Mouse (Mus musculus) heart, embryonic 14.5 days (tissue): ENCODE measurements at regions not wholly inside any gene's neighbourhood (a gene's known extent, or its start where the extent isn't known, plus 50 kb on each side); places are given as distances from the start of the nearest gene placed in this dataset.
"Not testable (repeated sequence)": the region's sequence is repeated elsewhere in the genome, so short reads cannot be mapped to it uniquely, and the experiment has no call there.

Experiments used
- ATAC-seq: fragments of 200-750 bp; cut with Nextera tagmentation; 2 replicates; pipeline ENCODE4 v1.8.0; 2017; ENCODE audit warnings: low read depth, moderate TSS enrichment; ENCODE audit not compliant: insufficient number of reproducible peaks, insufficient read depth, low FRiP score
- H3K27ac ChIP-seq, 2 experiments: fragments of 200-500 bp in 1 of 2; fragments of 300-500 bp in 1 of 2; sonication (generic) in 1 of 2; replicated peaks in 1 of 2; 2 replicates each; pipeline ENCODE4 v1.5.1; 2012 to 2014; ENCODE audit warnings: low read depth in 2 of 2, low read length in 2 of 2, control low read depth in 1 of 2, mild to moderate bottlenecking in 1 of 2, mixed read lengths in 1 of 2; ENCODE audit not compliant: control insufficient read depth in 1 of 2, insufficient read depth in 1 of 2
- H3K27me3 ChIP-seq: fragments of 300-500 bp; sonication (generic); 2 replicates; pipeline ENCODE4 v1.6.1; 2014; ENCODE audit warnings: mild to moderate bottlenecking, low read length, control low read depth; ENCODE audit not compliant: control insufficient read depth, insufficient read depth
- H3K36me3 ChIP-seq: fragments of 300-500 bp; sonication (generic); 2 replicates; pipeline ENCODE4 v1.6.1; 2014; ENCODE audit warnings: mild to moderate bottlenecking, control low read depth, low read length, mixed read lengths; ENCODE audit not compliant: control insufficient read depth, insufficient read depth
- H3K4me1 ChIP-seq, 2 experiments: fragments of 200-500 bp in 1 of 2; fragments of 300-500 bp in 1 of 2; sonication (generic) in 1 of 2; 2 replicates each; pipeline ENCODE4 v1.6.1; 2012 to 2014; ENCODE audit warnings: low read length in 2 of 2, control low read depth in 1 of 2, mixed read lengths in 1 of 2; ENCODE audit not compliant: control insufficient read depth in 2 of 2, insufficient read depth in 2 of 2
- H3K4me2 ChIP-seq: fragments of 300-500 bp; sonication (generic); 2 replicates; pipeline ENCODE4 v1.6.1; 2014; ENCODE audit warnings: mild to moderate bottlenecking, low read length
- H3K4me3 ChIP-seq, 2 experiments: fragments of 200-500 bp in 1 of 2; fragments of 300-500 bp in 1 of 2; sonication (generic) in 1 of 2; 2 replicates each; pipeline ENCODE4 v1.5.1; 2012 to 2014; ENCODE audit warnings: low read length in 2 of 2, mild to moderate bottlenecking in 2 of 2, control low read depth in 1 of 2, low read depth in 1 of 2, moderate library complexity in 1 of 2; ENCODE audit not compliant: control insufficient read depth in 1 of 2, insufficient read depth in 1 of 2
- H3K9ac ChIP-seq: fragments of 300-500 bp; sonication (generic); 2 replicates; pipeline ENCODE4 v1.6.1; 2014; ENCODE audit warnings: mild to moderate bottlenecking, low read length
- H3K9me3 ChIP-seq: fragments of 300-500 bp; sonication (generic); 2 replicates; pipeline ENCODE4 v1.6.1; 2016; ENCODE audit warnings: low read length, control low read depth; ENCODE audit not compliant: control insufficient read depth
- WGBS: fragments of 180-500 bp; shearing (Covaris S2); extraction: QIAGEN DNeasy Blood & Tissue Kit; methylation state at CpG from one replicate; pipeline ENCODE4 v1.1.7; 2014; 5-methylcytosine and 5-hydroxymethylcytosine counted together

GRCm38 (mm10) chr13:25609641-25610040 lies 339.3 kb upstream of the Nrsn1 start:
- WGBS: 75% methylated on average over 4 of the region's 4 CpGs
- no peak for ATAC-seq
- Histone ChIP-seq H3K27me3 (no peaks in the 10 kb centered on the region), H3K4me2 (no peak overlapping the region), H3K9me3 (no peaks in the 10 kb centered on the region), H3K36me3 (no peaks in the 10 kb centered on the region), H3K27ac (no peak overlapping the region), H3K9ac (no peak overlapping the region), H3K4me3 (no peak overlapping the region), H3K4me1 (no peaks in the 10 kb centered on the region)

- H3K4me1 ChIP-seq: no peaks in the 10 kb centered on the region
- no peaks in the 10 kb centered on the region for H3K9me3 ChIP-seq
- H3K4me3 ChIP-seq: no peak overlapping the region
- no peak for ATAC-seq
- no peak overlapping the region for H3K4me2 ChIP-seq
- 68% methylated on average over 1 of the region's 1 CpGs for WGBS
- H3K27ac ChIP-seq: no peak overlapping the region
- no peaks in the 10 kb centered on the region for H3K36me3 ChIP-seq
- no peak overlapping the region for H3K9ac ChIP-seq
- no peaks in the 10 kb centered on the region for H3K27me3 ChIP-seq
These were observed 338.9 kb upstream of the Nrsn1 start for GRCm38 (mm10) chr13:25609241-25609640.

- H3K4me1 ChIP-seq, H3K27me3 ChIP-seq, H3K9ac ChIP-seq, H3K4me2 ChIP-seq, ATAC-seq, H3K27ac ChIP-seq, H3K36me3 ChIP-seq, H3K4me3 ChIP-seq, H3K9me3 ChIP-seq: not testable (repeated sequence)
These were observed 331.0 kb upstream of the Nrsn1 start for GRCm38 (mm10) chr13:25601351-25601750.

- H3K4me2 ChIP-seq: no peak overlapping the region
- ATAC-seq: no peak
These were observed 324.3 kb upstream of the Nrsn1 start for GRCm38 (mm10) chr13:25594629-25595028.

GRCm38 (mm10) chr13:25570641-25571040 lies 300.3 kb upstream of the Nrsn1 start:
- H3K27me3 ChIP-seq: no peaks in the 10 kb centered on the region
- no peaks in the 10 kb centered on the region for H3K9me3 ChIP-seq
- no peak for ATAC-seq
- H3K36me3 ChIP-seq: no peaks in the 10 kb centered on the region
- 69% methylated on average over 5 of the region's 5 CpGs for WGBS
- no peak overlapping the region for H3K27ac ChIP-seq
- H3K9ac ChIP-seq: no peak overlapping the region
- H3K4me2 ChIP-seq: no peak overlapping the region
- H3K4me3 ChIP-seq: no peak overlapping the region
- no peaks in the 10 kb centered on the region for H3K4me1 ChIP-seq

More at GRCm38 (mm10) chr13:25594629-25595028, 324.3 kb upstream of the Nrsn1 start:
- WGBS: 77% methylated on average over 3 of the region's 3 CpGs
- H3K9ac ChIP-seq: no peak overlapping the region
- no peak overlapping the region for H3K27ac ChIP-seq
- H3K4me3 ChIP-seq: no peak overlapping the region
- H3K36me3 ChIP-seq: no peaks in the 10 kb centered on the region
- H3K9me3 ChIP-seq: no peaks in the 10 kb centered on the region
- H3K27me3 ChIP-seq: no peaks in the 10 kb centered on the region
- H3K4me1 ChIP-seq: no peaks in the 10 kb centered on the region

GRCm38 (mm10) chr13:25562746-25563145 lies 292.4 kb upstream of the Nrsn1 start:
- ATAC-seq: no peak
- H3K27me3 ChIP-seq: no peaks in the 10 kb centered on the region
- H3K36me3 ChIP-seq: no peaks in the 10 kb centered on the region
- WGBS: 13% methylated on average over 2 of the region's 2 CpGs
- no peak overlapping the region for H3K27ac ChIP-seq
- no peak overlapping the region for H3K4me2 ChIP-seq
- no peaks in the 10 kb centered on the region for H3K9me3 ChIP-seq
- H3K4me3 ChIP-seq: no peak overlapping the region
- H3K9ac ChIP-seq: no peak overlapping the region
- H3K4me1 ChIP-seq: no peaks in the 10 kb centered on the region

- H3K27ac ChIP-seq: no peak overlapping the region
- no peak overlapping the region for H3K4me2 ChIP-seq
- no peaks in the 10 kb centered on the region for H3K36me3 ChIP-seq
- H3K9ac ChIP-seq: no peak overlapping the region
- H3K4me1 ChIP-seq: no peaks in the 10 kb centered on the region
- no peaks in the 10 kb centered on the region for H3K9me3 ChIP-seq
- H3K27me3 ChIP-seq: no peaks in the 10 kb centered on the region
- 39% methylated on average over 2 of the region's 2 CpGs for WGBS
- no peak for ATAC-seq
- H3K4me3 ChIP-seq: no peak overlapping the region
These were observed 290.0 kb upstream of the Nrsn1 start for GRCm38 (mm10) chr13:25560339-25560738.

GRCm38 (mm10) chr13:25554962-25555361 lies 284.7 kb upstream of the Nrsn1 start:
- H3K9ac ChIP-seq: no peak overlapping the region
- H3K27me3 ChIP-seq: no peaks in the 10 kb centered on the region
- H3K9me3 ChIP-seq: no peaks in the 10 kb centered on the region
- WGBS: 76% methylated on average over 6 of the region's 6 CpGs
- H3K4me1 ChIP-seq: no peaks in the 10 kb centered on the region
- no peak for ATAC-seq
- no peak overlapping the region for H3K27ac ChIP-seq
- no peak overlapping the region for H3K4me2 ChIP-seq
- no peak overlapping the region for H3K4me3 ChIP-seq
- H3K36me3 ChIP-seq: no peaks in the 10 kb centered on the region
